Mouse (Mus musculus) forebrain, postnatal 0 days (tissue): Measurements from ENCODE around the gene Syt15. TPM values are rescaled to one million over a fixed set of nuclear protein-coding genes. Genes with fewer than 3 reads are reported as not detected.

Source experiments
- ATAC-seq: fragments of 200-750 bp; cut with Nextera tagmentation; 2 replicates; pipeline ENCODE4 v1.8.0; 2017; ENCODE audit warnings: mild to moderate bottlenecking, moderate library complexity
- DNase-seq: peaks from one replicate; pipeline ENCODE4 v3.0.0-alpha.2; 2015
- H3K27ac ChIP-seq: fragments of 300-500 bp; sonication (generic); 2 replicates; pipeline ENCODE4 v1.5.1; 2014; ENCODE audit warnings: low read depth, mild to moderate bottlenecking, antibody characterized with exemption, low read length, moderate library complexity, mixed read lengths
- H3K27me3 ChIP-seq: fragments of 300-500 bp; sonication (generic); 2 replicates; pipeline ENCODE4 v1.6.1; 2014; ENCODE audit warnings: mild to moderate bottlenecking, low read length, mixed read lengths; ENCODE audit not compliant: insufficient read depth
- H3K36me3 ChIP-seq: fragments of 300-500 bp; sonication (generic); 2 replicates; pipeline ENCODE4 v1.6.1; 2014; ENCODE audit warnings: mild to moderate bottlenecking, moderate library complexity; ENCODE audit not compliant: insufficient read depth
- H3K4me1 ChIP-seq: fragments of 300-500 bp; sonication (generic); 2 replicates; pipeline ENCODE4 v1.6.1; 2014; ENCODE audit warnings: antibody characterized with exemption; ENCODE audit not compliant: insufficient read depth
- H3K4me2 ChIP-seq: fragments of 300-500 bp; sonication (generic); 2 replicates; pipeline ENCODE4 v1.6.1; 2014; ENCODE audit warnings: low read depth, mild to moderate bottlenecking, moderate library complexity
- H3K4me3 ChIP-seq: fragments of 300-500 bp; sonication (generic); 2 replicates; pipeline ENCODE4 v1.5.1; 2014; ENCODE audit warnings: low read depth, low read length, mixed read lengths
- H3K9ac ChIP-seq: fragments of 300-500 bp; sonication (generic); 2 replicates; pipeline ENCODE4 v1.6.1; 2014; ENCODE audit warnings: mild to moderate bottlenecking
- H3K9me3 ChIP-seq: fragments of 300-500 bp; sonication (generic); 2 replicates; pipeline ENCODE4 v1.6.1; 2016; ENCODE audit warnings: low read length
- CTCF ChIP-seq: sonication (generic); IDR thresholded peaks from 2 replicates; pipeline ENCODE4 v1.5.1; 2016; ENCODE audit warnings: antibody characterized with exemption, control low read depth, low read depth
- WGBS: fragments of 180-500 bp; shearing (Covaris S2); extraction: QIAGEN DNeasy Blood & Tissue Kit; methylation state at CpG from one replicate; pipeline ENCODE4 v1.1.7; 2014; 5-methylcytosine and 5-hydroxymethylcytosine counted together
- polyA plus RNA-seq: library from polyadenylated mRNA; unstranded; fragments of >200 nt; fragmentation: Nextera tagmentation; extraction: Ambion mirVana; gene quantifications from 2 replicates; pipeline ENCODE4 v1.2.1, GENCODE M21; 2015
- total RNA-seq: library from RNA; depleted of rRNA; stranded (reverse); fragments of >200 nt; gene quantifications from 2 replicates; pipeline ENCODE4 v1.2.3, GENCODE M21; 2014

The Syt15 gene
- total and polyA plus RNA-seq, 2 experiments from 2014 or later, result 0.65 to 1.0 TPM

DNA sequence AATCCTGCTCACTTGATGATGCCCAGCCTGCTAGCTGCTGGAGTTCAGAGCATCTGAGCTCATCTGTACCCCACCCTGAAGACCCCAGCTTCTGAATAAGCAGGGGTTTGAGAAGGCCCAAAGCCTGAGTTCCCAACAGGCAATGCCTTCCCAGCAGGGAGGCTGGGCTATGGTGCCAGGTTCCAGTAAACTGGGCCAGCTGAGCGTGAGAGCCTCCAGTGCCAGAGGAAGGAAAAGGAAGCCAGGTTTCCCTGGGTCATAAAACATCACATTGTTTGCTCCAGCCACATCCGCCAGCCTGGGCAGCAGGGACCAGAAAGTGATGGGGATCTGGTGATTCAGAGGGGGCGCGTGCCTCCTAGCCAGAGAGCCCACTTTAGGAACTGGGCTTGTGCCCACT lies 7.2 kb downstream of the Syt15 start:
- no peak overlapping the region for H3K4me3 ChIP-seq
- H3K9me3 ChIP-seq, result no peaks in the 10 kb centered on the region
- H3K27me3 ChIP-seq, result no peaks in the 10 kb centered on the region
- TF ChIP-seq CTCF, result no peak
- H3K27ac ChIP-seq, result no peak overlapping the region
- H3K4me2 ChIP-seq, result no peak overlapping the region
- peak; percentile 21 for DNase-seq
- H3K4me1 ChIP-seq, result no peaks in the 10 kb centered on the region
- no peaks in the 10 kb centered on the region for H3K36me3 ChIP-seq
- WGBS, result 71% methylated on average over 4 of the region's 4 CpGs
- H3K9ac ChIP-seq, result no peak overlapping the region
- no peak; the same call in 1 of the 2 replicates for ATAC-seq

DNA sequence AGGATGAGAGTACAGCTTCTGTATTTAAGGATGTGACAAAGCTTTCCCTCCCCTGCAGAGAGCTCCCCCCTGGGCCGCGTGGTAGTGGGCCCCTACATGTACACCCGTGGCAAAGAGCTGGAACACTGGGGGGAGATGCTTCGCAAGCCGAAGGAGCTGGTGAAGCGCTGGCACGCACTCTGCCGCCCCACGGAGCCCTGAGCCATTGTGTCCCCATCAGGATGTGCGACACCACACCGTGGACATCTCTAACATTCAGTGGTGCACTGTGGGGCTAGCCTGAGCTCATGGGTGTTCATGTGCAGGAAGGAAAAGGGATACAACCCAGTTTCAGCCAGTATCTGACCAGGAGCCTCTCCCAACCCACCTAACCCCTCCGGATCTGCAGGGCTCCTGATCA lies 8.6 kb downstream of the Syt15 start:
- H3K27ac ChIP-seq, result no peak overlapping the region
- ATAC-seq, result no peak
- 83% methylated on average over 12 of the region's 12 CpGs for WGBS

DNA sequence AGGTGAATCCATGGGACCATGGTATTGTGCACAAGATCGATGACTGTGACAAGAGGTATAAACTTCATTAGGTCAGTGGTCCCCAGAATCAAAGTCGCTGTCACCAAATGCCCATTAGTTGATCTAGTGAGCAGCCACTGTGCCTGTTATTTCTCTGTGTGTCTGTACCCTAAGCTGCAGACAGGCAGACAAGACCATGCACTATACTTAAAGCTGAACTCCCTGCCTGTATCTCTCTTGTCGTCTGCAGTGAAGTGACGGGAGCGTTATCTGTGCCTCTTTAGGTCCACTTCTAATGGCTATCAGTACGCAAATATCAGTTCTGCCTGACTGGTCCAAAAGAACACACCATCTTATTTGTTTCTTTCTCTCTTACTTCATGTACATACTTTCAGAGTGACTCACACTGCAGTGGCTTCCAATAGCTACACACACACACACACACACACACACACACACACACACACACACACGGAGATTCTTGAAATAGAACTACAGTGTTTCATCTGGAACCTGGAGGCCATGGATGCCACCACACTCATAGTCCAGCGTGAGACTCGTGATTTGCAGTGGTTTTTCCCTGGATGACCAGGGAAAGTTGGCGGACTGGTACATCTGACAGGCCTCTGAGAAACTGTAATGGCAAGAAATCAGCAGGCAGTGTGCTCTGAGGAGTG lies 9.6 kb downstream of the Syt15 start:
- H3K27ac ChIP-seq, result no peak overlapping the region
- no peak overlapping the region for H3K4me3 ChIP-seq
- TF ChIP-seq CTCF, result no peak
- no peak overlapping the region for H3K4me2 ChIP-seq
- DNase-seq (no peak), ATAC-seq (no peak)
- no peaks in the 10 kb centered on the region for H3K36me3 ChIP-seq
- no peaks in the 10 kb centered on the region for H3K4me1 ChIP-seq
- 80% methylated on average over 10 of the region's 10 CpGs for WGBS
- no peak overlapping the region for H3K9ac ChIP-seq
- H3K9me3 ChIP-seq, result no peaks in the 10 kb centered on the region
- no peaks in the 10 kb centered on the region for H3K27me3 ChIP-seq

More for the DNA sequence above, 8.6 kb downstream of the Syt15 start:
- Histone ChIP-seq H3K4me1 (no peaks in the 10 kb centered on the region), H3K4me3 (no peak overlapping the region), H3K9me3 (no peaks in the 10 kb centered on the region), H3K36me3 (no peaks in the 10 kb centered on the region), H3K9ac (no peak overlapping the region), H3K27me3 (no peaks in the 10 kb centered on the region), H3K4me2 (no peak overlapping the region)
- TF ChIP-seq CTCF, result no peak
- DNase-seq, result no peak

DNA sequence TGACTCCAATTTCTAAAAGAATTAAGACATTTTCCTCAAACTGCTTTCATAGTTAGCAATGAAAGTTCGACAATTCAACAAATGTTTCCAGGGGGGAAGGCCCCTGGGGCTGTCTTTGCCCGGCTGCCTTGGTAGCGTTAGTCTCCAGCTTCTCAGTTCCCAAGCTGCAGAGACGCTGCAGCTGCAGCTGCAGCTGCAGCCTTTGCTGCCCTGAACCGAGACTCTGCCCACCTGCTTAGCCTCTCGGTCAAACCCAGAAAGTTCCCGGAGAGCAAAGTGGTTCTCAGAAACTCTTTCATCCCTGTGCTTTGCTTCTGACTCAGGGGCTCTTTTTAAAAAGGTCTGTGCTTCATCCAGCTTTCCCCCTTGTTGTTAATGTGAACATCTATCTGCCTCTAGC lies 12.9 kb downstream of the Syt15 start:
- no peaks in the 10 kb centered on the region for H3K4me1 ChIP-seq
- no peak for TF ChIP-seq CTCF
- H3K27me3 ChIP-seq, result no peaks in the 10 kb centered on the region
- no peak overlapping the region for H3K4me2 ChIP-seq
- no peaks in the 10 kb centered on the region for H3K9me3 ChIP-seq
- 48% methylated on average over 7 of the region's 7 CpGs for WGBS
- DNase-seq, result no peak
- H3K9ac ChIP-seq, result no peak overlapping the region
- no peak overlapping the region for H3K27ac ChIP-seq
- no peaks in the 10 kb centered on the region for H3K36me3 ChIP-seq
- H3K4me3 ChIP-seq, result no peak overlapping the region
- ATAC-seq, result no peak

DNA sequence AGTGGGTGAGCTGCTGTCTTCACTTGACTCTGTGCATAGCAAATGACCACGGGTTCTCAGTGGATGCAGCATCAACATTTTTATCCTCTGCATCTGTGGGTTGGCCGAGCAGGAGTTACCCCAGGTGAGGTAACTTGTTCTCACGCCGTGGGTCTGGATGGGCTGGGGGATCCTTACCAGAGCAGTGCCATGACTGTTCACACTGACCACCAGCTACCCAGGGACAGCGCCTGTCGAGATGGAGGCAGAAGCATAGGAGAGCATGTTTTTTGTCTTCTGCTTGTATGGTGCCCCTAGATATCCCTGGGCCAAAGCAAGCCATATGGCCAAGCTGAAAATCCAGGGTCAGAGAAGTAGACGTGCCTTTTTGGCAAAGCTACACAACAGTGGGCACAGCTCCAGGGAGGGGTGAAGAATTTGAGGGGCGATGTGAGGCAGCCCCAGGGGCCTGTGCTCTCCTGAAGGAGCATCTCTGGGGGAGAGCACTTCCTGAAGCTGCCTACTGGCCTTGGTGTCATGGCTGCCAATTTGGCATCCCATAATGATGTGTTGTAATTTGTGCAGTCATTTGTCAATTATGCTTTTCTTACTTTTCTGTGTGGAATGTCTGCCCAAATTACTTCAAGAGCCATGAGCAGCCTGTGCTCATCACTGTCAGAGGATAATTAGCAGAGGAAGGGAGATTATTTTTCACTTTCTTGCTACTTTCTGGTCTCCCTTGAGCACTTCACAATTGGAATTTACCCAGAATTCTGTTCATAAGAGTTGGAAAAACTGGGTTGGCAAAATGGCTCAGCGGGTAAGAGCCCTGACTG lies 13.7 kb downstream of the Syt15 start:
- Histone ChIP-seq H3K4me3 (no peak overlapping the region), H3K36me3 (no peaks in the 10 kb centered on the region), H3K4me2 (no peak overlapping the region), H3K4me1 (no peaks in the 10 kb centered on the region), H3K27ac (no peak overlapping the region), H3K9me3 (no peaks in the 10 kb centered on the region), H3K27me3 (no peaks in the 10 kb centered on the region), H3K9ac (no peak overlapping the region)
- no peak for TF ChIP-seq CTCF
- peak; percentile 27 for DNase-seq
- 75% methylated on average over 9 of the region's 9 CpGs for WGBS
- peak; percentile 38 for ATAC-seq

DNA sequence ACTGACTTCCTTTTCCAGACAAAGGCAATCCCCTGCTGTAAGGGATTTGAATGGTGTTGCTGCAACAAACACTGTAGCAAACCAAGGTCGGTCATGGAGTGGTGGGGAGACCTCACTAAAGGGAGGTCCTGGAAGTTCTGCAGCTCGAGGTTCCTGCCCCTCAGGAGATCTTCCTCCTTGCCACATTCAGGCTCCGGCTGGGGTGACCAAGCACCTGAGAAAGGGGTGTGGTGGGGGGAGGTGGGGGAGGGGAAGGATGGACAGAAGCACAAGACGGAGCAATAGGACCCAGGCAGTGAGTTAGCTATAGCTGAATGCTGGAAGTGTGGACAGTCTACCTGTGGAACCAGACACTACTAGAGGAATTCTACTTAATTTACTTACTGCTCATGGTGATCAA lies 14.5 kb downstream of the Syt15 start:
- Histone ChIP-seq H3K36me3 (no peaks in the 10 kb centered on the region), H3K4me2 (no peak overlapping the region), H3K4me1 (no peaks in the 10 kb centered on the region), H3K27me3 (no peaks in the 10 kb centered on the region), H3K9me3 (no peaks in the 10 kb centered on the region), H3K9ac (no peak overlapping the region), H3K4me3 (no peak overlapping the region), H3K27ac (no peak overlapping the region)
- WGBS, result 65% methylated on average over 4 of the region's 4 CpGs
- ATAC-seq, result no peak
- TF ChIP-seq CTCF, result no peak
- DNase-seq, result no peak
